Mouse (Mus musculus) kidney, postnatal 0 days (tissue): Measurements from ENCODE around the gene Tmub2. TPM values are rescaled to one million over a fixed set of nuclear protein-coding genes. Genes with fewer than 3 reads are reported as not detected.

Experiments used
- ATAC-seq: fragments of 200-750 bp; cut with Nextera tagmentation; replicated peaks from 2 replicates; pipeline ENCODE4 v1.8.0; 2017; ENCODE audit warnings: low read depth, moderate number of reproducible peaks, moderate TSS enrichment, moderate library complexity; ENCODE audit not compliant: low FRiP score
- DNase-seq: peaks from one replicate; pipeline ENCODE4 v3.0.0-alpha.2; 2016; ENCODE audit warnings: low spot score
- H3K27ac ChIP-seq: fragments of 300-500 bp; sonication (generic); 2 replicates; pipeline ENCODE4 v1.5.1; 2014; ENCODE audit warnings: mild to moderate bottlenecking
- H3K27me3 ChIP-seq: fragments of 300-500 bp; sonication (generic); 2 replicates; pipeline ENCODE4 v1.6.1; 2014; ENCODE audit warnings: low read length, mixed read lengths; ENCODE audit not compliant: insufficient read depth
- H3K36me3 ChIP-seq: fragments of 300-500 bp; sonication (generic); 2 replicates; pipeline ENCODE4 v1.6.1; 2014; ENCODE audit warnings: low read length, mixed read lengths; ENCODE audit not compliant: insufficient read depth
- H3K4me1 ChIP-seq: fragments of 300-500 bp; sonication (generic); replicated peaks from 2 replicates; pipeline ENCODE4 v1.6.1; 2014; ENCODE audit warnings: antibody characterized with exemption, low read length, mixed read lengths; ENCODE audit not compliant: insufficient read depth
- H3K4me2 ChIP-seq: fragments of 300-500 bp; sonication (generic); 2 replicates; pipeline ENCODE4 v1.6.1; 2014; ENCODE audit warnings: mild to moderate bottlenecking, low read length, moderate library complexity, mixed read lengths
- H3K4me3 ChIP-seq: fragments of 300-500 bp; sonication (generic); replicated peaks from 2 replicates; pipeline ENCODE4 v1.5.1; 2014; ENCODE audit warnings: low read depth, low read length
- H3K9ac ChIP-seq: fragments of 300-500 bp; sonication (generic); 2 replicates; pipeline ENCODE4 v1.6.1; 2014; ENCODE audit warnings: low read depth, low read length
- H3K9me3 ChIP-seq: fragments of 300-500 bp; sonication (generic); replicated peaks from 2 replicates; pipeline ENCODE4 v1.6.1; 2016; ENCODE audit warnings: low read length, inconsistent platforms, mixed read lengths
- CTCF ChIP-seq: IDR thresholded peaks from 2 replicates; pipeline ENCODE4 v1.5.1; 2016; ENCODE audit warnings: antibody characterized with exemption, low read depth, mild to moderate bottlenecking, moderate library complexity
- WGBS: fragments of 180-500 bp; shearing (Covaris S2); extraction: QIAGEN DNeasy Blood & Tissue Kit; methylation state at CpG from one replicate; pipeline ENCODE4 v1.1.7; 2014; 5-methylcytosine and 5-hydroxymethylcytosine counted together
- polyA plus RNA-seq: library from polyadenylated mRNA; unstranded; fragments of >200 nt; fragmentation: Nextera tagmentation; extraction: Ambion mirVana; gene quantifications from 2 replicates; pipeline ENCODE4 v1.2.1, GENCODE M21; 2015

The Tmub2 gene
- polyA plus RNA-seq, 1 experiment from 2014 or later: 46.1 TPM

- Histone ChIP-seq H3K36me3 (peaks cover 9% of the 10 kb centered on the region; the same call in 1 of the 2 replicates), H3K27ac (peak overlapping the region; percentile 67), H3K9me3 (no peaks in the 10 kb centered on the region), H3K4me3 (peak overlapping the region; percentile 73), H3K4me2 (peak overlapping the region; percentile 84), H3K4me1 (peaks cover 8% of the 10 kb centered on the region), H3K9ac (peak overlapping the region; percentile 81), H3K27me3 (no peaks in the 10 kb centered on the region)
- peak; percentile 64 for ATAC-seq
- TF ChIP-seq CTCF: no peak
- no peak for DNase-seq
- 3% methylated on average over 31 of the region's 31 CpGs for WGBS
Observed at GRCm38 (mm10) chr11:102285095-102285834, 534 bp downstream of the Tmub2 start.

GRCm38 (mm10) chr11:102287485-102287884, 2.8 kb downstream of the Tmub2 start:
- Histone ChIP-seq H3K9me3 (no peaks in the 10 kb centered on the region), H3K27me3 (no peaks in the 10 kb centered on the region), H3K9ac (no peak overlapping the region), H3K36me3 (peaks cover 28% of the 10 kb centered on the region), H3K27ac (no peak overlapping the region), H3K4me3 (no peak overlapping the region), H3K4me2 (no peak overlapping the region), H3K4me1 (peaks cover 8% of the 10 kb centered on the region)
- no peak for DNase-seq
- ATAC-seq: no peak
- no peak for TF ChIP-seq CTCF
- 86% methylated on average over 8 of the region's 8 CpGs for WGBS

GRCm38 (mm10) chr11:102288027-102288804, 3.5 kb downstream of the Tmub2 start:
- Histone ChIP-seq H3K4me2 (no peak overlapping the region), H3K9me3 (no peaks in the 10 kb centered on the region), H3K4me3 (no peak overlapping the region), H3K4me1 (peaks cover 8% of the 10 kb centered on the region), H3K27me3 (no peaks in the 10 kb centered on the region), H3K36me3 (peaks cover 34% of the 10 kb centered on the region), H3K9ac (no peak overlapping the region), H3K27ac (no peak overlapping the region)
- ATAC-seq (no peak), DNase-seq (no peak)
- TF ChIP-seq CTCF: no peak
- 81% methylated on average over 8 of the region's 8 CpGs for WGBS

GRCm38 (mm10) chr11:102288913-102289312, 4.2 kb downstream of the Tmub2 start:
- WGBS: 75% methylated on average over 2 of the region's 2 CpGs
- no peak overlapping the region for H3K4me3 ChIP-seq
- H3K4me1 ChIP-seq: peaks cover 8% of the 10 kb centered on the region
- ATAC-seq: no peak
- H3K27ac ChIP-seq: 0 out of 2 replicates have a peak overlapping the region, but pooled peaks have one; percentile 5
- H3K9ac ChIP-seq: no peak overlapping the region
- DNase-seq: no peak
- H3K27me3 ChIP-seq: no peaks in the 10 kb centered on the region
- no peaks in the 10 kb centered on the region for H3K9me3 ChIP-seq
- TF ChIP-seq CTCF: no peak
- no peak overlapping the region for H3K4me2 ChIP-seq
- peaks cover 40% of the 10 kb centered on the region for H3K36me3 ChIP-seq

- H3K27ac ChIP-seq: 0 out of 2 replicates have a peak overlapping the region, but pooled peaks have one; percentile 5
- no peak overlapping the region for H3K4me3 ChIP-seq
- TF ChIP-seq CTCF: no peak
- no peak overlapping the region for H3K4me2 ChIP-seq
- no peak for ATAC-seq
- no peak for DNase-seq
- peaks cover 42% of the 10 kb centered on the region for H3K36me3 ChIP-seq
- no peaks in the 10 kb centered on the region for H3K27me3 ChIP-seq
- H3K4me1 ChIP-seq: peaks cover 8% of the 10 kb centered on the region
- WGBS: 53% methylated on average over 6 of the region's 6 CpGs
- no peak overlapping the region for H3K9ac ChIP-seq
- no peaks in the 10 kb centered on the region for H3K9me3 ChIP-seq
Observed at GRCm38 (mm10) chr11:102289511-102290100, 4.9 kb downstream of the Tmub2 start.

GRCm38 (mm10) chr11:102290141-102290540, 5.4 kb downstream of the Tmub2 start:
- no peak for TF ChIP-seq CTCF
- H3K36me3 ChIP-seq: peaks cover 42% of the 10 kb centered on the region
- DNase-seq: no peak
- no peaks in the 10 kb centered on the region for H3K27me3 ChIP-seq
- 84% methylated on average over 4 of the region's 4 CpGs for WGBS
- no peaks in the 10 kb centered on the region for H3K9me3 ChIP-seq
- H3K4me2 ChIP-seq: no peak overlapping the region
- H3K27ac ChIP-seq: no peak overlapping the region
- peaks cover 14% of the 10 kb centered on the region for H3K4me1 ChIP-seq
- no peak overlapping the region for H3K9ac ChIP-seq
- ATAC-seq: no peak
- no peak overlapping the region for H3K4me3 ChIP-seq
